Mouse (Mus musculus) CH12.LX (cell line): ENCODE data around the gene Ush2a. TPM values are rescaled to one million over a fixed set of nuclear protein-coding genes. Genes with fewer than 3 reads are reported as not detected.

Experiments
- DNase-seq: peaks from one replicate; pipeline ENCODE4 v3.0.0-alpha.2; 2013; ENCODE audit errors: extremely low read depth
- H3K27ac ChIP-seq: 2 replicates; pipeline ENCODE4 v1.5.1; 2012; ENCODE audit warnings: low read depth, mild to moderate bottlenecking, control low read depth, moderate library complexity; ENCODE audit not compliant: insufficient read depth
- H3K27me3 ChIP-seq: replicated peaks from 2 replicates; pipeline ENCODE3; 2012; ENCODE audit warnings: inconsistent platforms
- H3K36me3 ChIP-seq, 2 experiments: replicated peaks in 1 of 2; 2 replicates each; pipeline versions ENCODE3 to v1.6.1; 2012; ENCODE audit warnings: inconsistent platforms in 1 of 2, low read length in 1 of 2, mild to moderate bottlenecking in 1 of 2, mixed read lengths in 1 of 2, moderate library complexity in 1 of 2; ENCODE audit not compliant: control insufficient read depth in 1 of 2, insufficient read depth in 1 of 2
- H3K4me1 ChIP-seq, 2 experiments: 2 replicates each; pipeline ENCODE4 v1.6.1; 2012; ENCODE audit warnings: inconsistent platforms in 1 of 2, moderate library complexity in 1 of 2; ENCODE audit not compliant: insufficient read depth in 2 of 2, control insufficient read depth in 1 of 2
- H3K4me2 ChIP-seq: 2 replicates; pipeline ENCODE4 v1.6.1; 2012; ENCODE audit warnings: low read depth, mild to moderate bottlenecking, control low read depth; ENCODE audit not compliant: poor library complexity, insufficient read depth, severe bottlenecking
- H3K4me3 ChIP-seq, 3 experiments: fragments of 150-350 bp in 1 of 3; sonication (generic) in 1 of 3; replicated peaks in 1 of 3; 2 replicates each; pipeline versions ENCODE3 to v1.5.1; 2011 to 2012; ENCODE audit warnings: low read depth in 2 of 3, low read length in 2 of 3, mild to moderate bottlenecking in 2 of 3, moderate library complexity in 2 of 3, control low read depth in 1 of 3, improper control_type of control experiment in 1 of 3, inconsistent platforms in 1 of 3, mixed read lengths in 1 of 3; ENCODE audit not compliant: poor library complexity in 1 of 3
- H3K79me2 ChIP-seq: replicated peaks from 2 replicates; pipeline ENCODE4 v1.6.1; 2012; ENCODE audit warnings: mild to moderate bottlenecking, moderate library complexity; ENCODE audit not compliant: control insufficient read depth, poor library complexity, insufficient read depth, severe bottlenecking; ENCODE audit errors: extremely low read depth
- H3K9ac ChIP-seq: 2 replicates; pipeline ENCODE4 v1.6.1; 2012; ENCODE audit warnings: low read depth, mild to moderate bottlenecking, control low read depth, moderate library complexity; ENCODE audit not compliant: insufficient read depth
- H3K9me3 ChIP-seq: replicated peaks from 2 replicates; pipeline ENCODE3; 2012; ENCODE audit warnings: low read length, inconsistent platforms, mixed read lengths
- BHLHE40 ChIP-seq: IDR thresholded peaks from 2 replicates; pipeline ENCODE4 v1.6.1; 2011; ENCODE audit warnings: mild to moderate bottlenecking, low read depth, low read length, improper control_type of control experiment
- CHD1 ChIP-seq: IDR thresholded peaks from 2 replicates; pipeline ENCODE4 v1.6.1; 2012; ENCODE audit warnings: low read depth, low read length, improper control_type of control experiment, inconsistent platforms
- CHD2 ChIP-seq: IDR thresholded peaks from 2 replicates; pipeline ENCODE4 v1.6.1; 2011; ENCODE audit warnings: low read length, improper control_type of control experiment
- E2F4 ChIP-seq: IDR thresholded peaks from 2 replicates; pipeline ENCODE4 v1.6.1; 2011; ENCODE audit warnings: low read depth, low read length, improper control_type of control experiment; ENCODE audit not compliant: insufficient replicate concordance
- ELF1 ChIP-seq: IDR thresholded peaks from 2 replicates; pipeline ENCODE4 v1.6.1; 2014; ENCODE audit warnings: low read depth, mild to moderate bottlenecking, inconsistent platforms, low read length, improper control_type of control experiment
- ETS1 ChIP-seq: conservative IDR thresholded peaks from 2 replicates; pipeline ENCODE4 v1.6.1; 2012; ENCODE audit warnings: low read depth, mild to moderate bottlenecking, inconsistent platforms, low read length, improper control_type of control experiment, moderate library complexity
- GABPA ChIP-seq: IDR thresholded peaks from 2 replicates; pipeline ENCODE4 v1.6.1; 2012; ENCODE audit warnings: low read depth, low read length, improper control_type of control experiment, inconsistent platforms; ENCODE audit not compliant: insufficient replicate concordance
- HCFC1 ChIP-seq: IDR thresholded peaks from 2 replicates; pipeline ENCODE4 v1.6.1; 2012; ENCODE audit warnings: low read depth, mild to moderate bottlenecking, inconsistent platforms, low read length, improper control_type of control experiment
- JUN ChIP-seq: IDR thresholded peaks from 2 replicates; pipeline ENCODE4 v1.6.1; 2011; ENCODE audit warnings: low read depth, mild to moderate bottlenecking, low read length, improper control_type of control experiment, moderate library complexity; ENCODE audit not compliant: insufficient read depth
- JUND ChIP-seq: conservative IDR thresholded peaks from 2 replicates; pipeline ENCODE4 v1.6.1; 2011; ENCODE audit warnings: low read depth, low read length, improper control_type of control experiment
- MAFK ChIP-seq: IDR thresholded peaks from 2 replicates; pipeline ENCODE4 v1.6.1; 2011; ENCODE audit warnings: low read length, improper control_type of control experiment; ENCODE audit not compliant: insufficient replicate concordance
- MAX ChIP-seq: IDR thresholded peaks from 2 replicates; pipeline ENCODE4 v1.6.1; 2011; ENCODE audit warnings: low read length, improper control_type of control experiment
- MAZ ChIP-seq: IDR thresholded peaks from 2 replicates; pipeline ENCODE4 v1.6.1; 2012; ENCODE audit warnings: low read depth, mild to moderate bottlenecking, inconsistent platforms, low read length, improper control_type of control experiment, moderate library complexity
- MEF2A ChIP-seq: IDR thresholded peaks from 2 replicates; pipeline ENCODE4 v1.6.1; 2014; ENCODE audit warnings: low read depth, mild to moderate bottlenecking, inconsistent platforms, low read length, improper control_type of control experiment, borderline replicate concordance
- MXI1 ChIP-seq: IDR thresholded peaks from 2 replicates; pipeline ENCODE4 v1.6.1; 2011; ENCODE audit warnings: mild to moderate bottlenecking, low read depth, low read length, improper control_type of control experiment
- MYC ChIP-seq: IDR thresholded peaks from 2 replicates; pipeline ENCODE4 v1.6.1; 2011; ENCODE audit warnings: low read depth, mild to moderate bottlenecking, improper control_type of control experiment, low read length
- NELFE ChIP-seq: IDR thresholded peaks from 2 replicates; pipeline ENCODE4 v1.6.1; 2011; ENCODE audit warnings: low read depth, low read length, improper control_type of control experiment
- NRF1 ChIP-seq: IDR thresholded peaks from 2 replicates; pipeline ENCODE4 v1.6.1; 2014; ENCODE audit warnings: low read depth, mild to moderate bottlenecking, inconsistent platforms, low read length, improper control_type of control experiment, moderate library complexity
- POLR2AphosphoS2 ChIP-seq: IDR thresholded peaks from 2 replicates; pipeline ENCODE4 v1.6.1; 2011; ENCODE audit warnings: low read depth, low read length, improper control_type of control experiment
- RAD21 ChIP-seq: IDR thresholded peaks from 2 replicates; pipeline ENCODE4 v1.6.1; 2011; ENCODE audit warnings: low read depth, mild to moderate bottlenecking, low read length, improper control_type of control experiment, moderate library complexity
- RCOR1 ChIP-seq: conservative IDR thresholded peaks from 2 replicates; pipeline ENCODE4 v1.6.1; 2012; ENCODE audit warnings: low read depth, mild to moderate bottlenecking, inconsistent platforms, low read length, improper control_type of control experiment
- SMC3 ChIP-seq: IDR thresholded peaks from 2 replicates; pipeline ENCODE4 v1.6.1; 2011; ENCODE audit warnings: low read depth, low read length, improper control_type of control experiment
- TBP ChIP-seq: conservative IDR thresholded peaks from 2 replicates; pipeline ENCODE4 v1.6.1; 2011; ENCODE audit warnings: low read depth, low read length, improper control_type of control experiment
- UBTF ChIP-seq: IDR thresholded peaks from 2 replicates; pipeline ENCODE4 v1.6.1; 2012; ENCODE audit warnings: low read depth, mild to moderate bottlenecking, inconsistent platforms, low read length, improper control_type of control experiment, moderate library complexity
- USF1 ChIP-seq: IDR thresholded peaks from 2 replicates; pipeline ENCODE4 v1.6.1; 2014; ENCODE audit warnings: low read depth, mild to moderate bottlenecking, inconsistent platforms, low read length, improper control_type of control experiment
- USF2 ChIP-seq: conservative IDR thresholded peaks from 2 replicates; pipeline ENCODE4 v1.6.1; 2011; ENCODE audit warnings: low read depth, low read length, improper control_type of control experiment
- ZC3H11A ChIP-seq: IDR thresholded peaks from 2 replicates; pipeline ENCODE4 v1.6.1; 2012; ENCODE audit warnings: low read depth, mild to moderate bottlenecking, inconsistent platforms, low read length, improper control_type of control experiment
- ZMIZ1 ChIP-seq: IDR thresholded peaks from 2 replicates; pipeline ENCODE4 v1.6.1; 2012; ENCODE audit warnings: low read depth, mild to moderate bottlenecking, inconsistent platforms, low read length, improper control_type of control experiment
- ZNF384 ChIP-seq: IDR thresholded peaks from 2 replicates; pipeline ENCODE4 v1.6.1; 2012; ENCODE audit warnings: low read depth, low read length, improper control_type of control experiment, inconsistent platforms
- dilution Hi-C: fragments of 300-500 bp; cut with MboI; formaldehyde crosslinking; loops from 2 replicates; pipeline ENCODE4 v1.14.3; 2020; ENCODE audit warnings: low sequenced_read_pairs; ENCODE audit not compliant: extremely low pct_unique_long_range_greater_than_20kb, extremely low pct_ligation_motif_present
- in situ Hi-C: fragments of 300-500 bp; cut with MboI; formaldehyde crosslinking; loops from 3 replicates; pipeline ENCODE4 v1.14.3; 2019; ENCODE audit warnings: low sequenced_read_pairs, low pct_ligation_motif_present, low pct_unique_long_range_greater_than_20kb, mixed read lengths
- polyA plus RNA-seq: library from polyadenylated mRNA; unstranded; fragments of >175 nt; gene quantifications from 2 replicates; pipeline ENCODE4 v1.2.1, GENCODE M21; 2012; ENCODE audit warnings: low read depth; ENCODE audit not compliant: insufficient read length
- total RNA-seq, 2 experiments: library from RNA; depleted of rRNA; stranded (reverse); fragments of 300-350 nt in 1 of 2; fragments of >200 nt in 1 of 2; gene quantifications; 2 replicates each; pipeline ENCODE4 v1.2.3; 2012 to 2014

The Ush2a gene
- total and polyA plus RNA-seq, 3 experiments: not detected

DNA sequence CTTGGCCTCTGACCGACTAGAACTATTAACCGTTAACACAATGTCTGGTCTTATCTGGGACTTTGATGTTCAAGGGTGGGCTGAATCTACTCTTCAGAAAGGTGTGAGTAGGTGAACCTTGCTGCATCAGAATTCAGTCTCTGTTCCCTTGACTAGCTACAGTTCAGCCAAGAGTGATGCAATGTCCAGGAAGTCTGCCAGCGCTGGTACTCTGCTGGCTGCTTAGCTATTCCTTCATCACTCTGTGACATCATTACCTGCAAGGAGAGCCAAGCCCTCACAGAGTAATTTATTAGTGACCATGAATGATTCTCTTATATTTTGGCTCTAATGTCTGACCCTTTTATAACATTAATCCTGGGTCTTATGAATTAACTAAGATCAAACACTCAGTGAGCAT, 101.7 kb downstream of the Ush2a start:
- Histone ChIP-seq H3K9ac (no peak overlapping the region), H3K9me3 (peaks cover 42% of the 10 kb centered on the region), H3K4me3 (no peak overlapping the region), H3K4me1 (no peaks in the 10 kb centered on the region), H3K27ac (no peak overlapping the region), H3K36me3 (no peaks in the 10 kb centered on the region), H3K27me3 (no peaks in the 10 kb centered on the region), H3K4me2 (no peak overlapping the region), H3K79me2 (no peaks in the 10 kb centered on the region)
- no peak for TF ChIP-seq POLR2AphosphoS2
- TF ChIP-seq MEF2A: no peak
- no peak for TF ChIP-seq NRF1
- TF ChIP-seq HCFC1: no peak
- no peak for TF ChIP-seq TBP
- TF ChIP-seq UBTF: no peak
- no peak for TF ChIP-seq RCOR1
- no peak for TF ChIP-seq MXI1
- TF ChIP-seq USF2: no peak
- TF ChIP-seq SMC3: no peak
- no peak for TF ChIP-seq ZNF384
- no peak for TF ChIP-seq GABPA
- no peak for TF ChIP-seq BHLHE40
- no peak for TF ChIP-seq MAX
- no peak for TF ChIP-seq CHD1
- no peak for TF ChIP-seq MYC
- TF ChIP-seq CHD2: no peak
- TF ChIP-seq USF1: no peak
- no peak for TF ChIP-seq MAZ
- TF ChIP-seq ELF1: no peak
- no peak for DNase-seq
- dilution Hi-C loops (no loop called here), in situ Hi-C loops (no loop called here)

DNA sequence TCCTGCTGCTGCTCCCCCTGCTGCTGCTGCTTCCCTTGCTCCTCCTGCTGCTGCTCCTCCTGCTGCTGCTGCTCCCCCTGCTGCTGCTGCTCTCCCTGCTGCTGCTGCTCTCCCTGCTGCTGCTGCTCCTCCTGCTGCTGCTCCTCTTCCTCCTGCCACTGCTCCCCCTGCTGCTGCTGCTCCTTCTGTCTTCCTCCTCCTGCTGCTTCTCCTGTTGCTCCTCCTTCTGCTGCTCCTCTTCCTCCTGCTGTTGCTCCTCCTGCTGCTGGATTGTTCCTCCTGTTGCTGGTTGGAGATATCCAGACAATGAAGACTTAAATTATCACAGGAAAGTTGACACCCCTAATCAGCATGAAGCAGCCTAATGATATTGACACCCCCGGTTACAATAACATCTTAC, 123.4 kb downstream of the Ush2a start:
- H3K27me3 ChIP-seq: no peaks in the 10 kb centered on the region
- no peak overlapping the region for H3K4me2 ChIP-seq
- no peak for DNase-seq
- dilution Hi-C loops (no loop called here), in situ Hi-C loops (no loop called here)
- no peaks in the 10 kb centered on the region for H3K4me1 ChIP-seq
- H3K4me3 ChIP-seq: no peak overlapping the region
- no peak overlapping the region for H3K9ac ChIP-seq
- H3K27ac ChIP-seq: no peak overlapping the region
- peaks cover 52% of the 10 kb centered on the region for H3K9me3 ChIP-seq
- no peak for TF ChIP-seq E2F4
- no peak for TF ChIP-seq UBTF
- no peak for TF ChIP-seq NRF1
- TF ChIP-seq JUN: no peak
- no peak for TF ChIP-seq ZMIZ1
- TF ChIP-seq RAD21: no peak
- TF ChIP-seq SMC3: no peak
- TF ChIP-seq NELFE: no peak
- no peak for TF ChIP-seq CHD2
- TF ChIP-seq MAFK: no peak
- no peak for TF ChIP-seq POLR2AphosphoS2
- TF ChIP-seq USF1: no peak
- no peak for TF ChIP-seq ZC3H11A
- TF ChIP-seq RCOR1: no peak
- TF ChIP-seq JUND: no peak
- no peak for TF ChIP-seq ETS1
- no peaks in the 10 kb centered on the region for H3K36me3 ChIP-seq
- no peaks in the 10 kb centered on the region for H3K79me2 ChIP-seq
